Mouse (Mus musculus) adrenal gland (tissue): Measurements from ENCODE around the gene Tcf3.

ENCODE experiments used
- intact Hi-C: fragments of 180-260 bp; cut with DNase I; formaldehyde crosslinking; loops from one replicate; pipeline ENCODE4 v1.15.1; 2025

Tcf3 gene

DNA sequence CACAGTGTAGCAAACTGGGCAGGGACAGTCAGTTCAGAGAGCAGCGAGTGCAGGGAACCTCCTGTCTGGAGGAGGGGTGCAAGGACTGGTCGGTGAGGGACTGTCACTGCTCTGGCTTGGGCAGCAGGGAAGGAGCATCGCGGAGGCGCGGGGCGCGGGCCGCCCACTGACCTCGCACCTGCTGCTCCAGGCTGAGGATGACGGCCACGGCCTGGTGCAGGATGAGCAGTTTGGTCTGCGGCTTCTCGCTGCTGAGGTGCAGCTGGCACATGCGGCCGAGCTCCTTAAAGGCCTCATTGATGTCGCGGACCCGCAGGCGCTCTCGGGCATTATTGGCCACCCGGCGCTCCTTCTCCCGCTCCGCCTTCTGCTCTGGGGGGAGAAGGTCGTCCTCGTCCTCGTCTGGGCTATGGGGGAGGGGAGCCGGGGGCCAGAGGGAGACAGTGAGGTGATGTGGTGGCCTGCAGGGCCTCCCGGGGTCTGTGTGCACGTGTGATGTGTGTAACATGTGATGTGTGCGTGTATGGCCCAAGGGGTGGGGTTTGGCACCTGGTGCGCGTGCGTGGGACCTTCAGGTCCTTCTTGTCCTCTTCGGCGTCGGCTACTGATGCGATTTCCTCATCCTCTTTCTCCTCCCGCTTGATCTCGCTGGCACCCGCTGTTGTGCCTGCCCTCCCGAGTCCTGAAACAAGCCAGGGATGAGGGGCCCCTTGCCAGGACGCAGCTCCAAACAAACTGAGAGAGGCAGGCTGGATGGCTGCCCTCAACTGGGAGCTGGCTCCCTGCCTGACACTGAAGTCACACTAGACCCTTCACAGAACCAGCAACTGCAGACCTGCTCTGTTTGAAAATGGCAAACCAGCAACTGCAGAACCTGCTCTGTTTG is 20.5 kb downstream of the Tcf3 start:
- intact Hi-C loops, result no loop called here

- intact Hi-C loops, result no loop called here
Observed at GRCm38 (mm10) chr10:80407924-80408323, 25.5 kb downstream of the Tcf3 start.

- intact Hi-C loops, result no loop called here
Observed at GRCm38 (mm10) chr10:80406684-80407501, 26.6 kb downstream of the Tcf3 start, which contains the start of gene Uqcr11. Uqcr11 (minus strand) TSS chr10:80406830.

GRCm38 (mm10) chr10:80405481-80406173 is 27.8 kb downstream of the Tcf3 start:
- intact Hi-C loops, result no loop called here

DNA sequence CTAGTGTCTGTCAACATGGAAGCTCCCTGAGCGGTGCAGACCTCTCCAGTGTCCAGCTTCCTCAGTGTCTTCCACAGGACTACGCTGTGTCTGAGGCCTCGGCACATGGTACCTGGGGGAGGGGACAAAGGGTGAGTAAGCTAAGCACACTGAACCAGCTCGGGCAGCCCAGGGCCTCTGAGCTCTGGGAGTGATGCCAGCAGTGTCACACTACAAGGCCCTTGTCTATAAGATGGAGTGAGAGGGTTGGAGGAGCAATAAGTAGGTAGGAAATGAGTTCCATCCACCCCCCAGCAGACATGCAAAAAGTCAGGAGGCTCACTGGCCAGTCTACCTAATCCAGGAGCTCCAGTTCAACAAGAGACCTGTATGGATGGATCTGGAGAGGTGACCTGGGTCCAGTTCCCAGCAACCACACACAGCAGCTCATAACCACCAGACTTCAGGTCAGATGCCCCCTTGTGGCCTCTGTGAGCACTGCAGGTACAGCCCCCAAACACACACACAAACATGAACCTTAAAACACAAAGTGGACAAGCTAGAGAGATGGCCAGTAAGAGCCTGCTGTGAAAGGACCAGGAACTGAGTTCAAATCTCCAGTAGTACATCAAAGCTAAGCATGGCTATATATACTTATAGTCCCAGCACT is 30.3 kb downstream of the Tcf3 start:
- intact Hi-C loops, result no loop called here

- intact Hi-C loops, result no loop called here
Observed at GRCm38 (mm10) chr10:80400704-80401161, 32.7 kb downstream of the Tcf3 start.

- intact Hi-C loops, result loop anchor here (5.0 kb wide), 1 partner anchor 32 kb away; the partner anchor contains the start of gene Tcf3
Observed at GRCm38 (mm10) chr10:80399973-80400703, 33.3 kb downstream of the Tcf3 start.

DNA sequence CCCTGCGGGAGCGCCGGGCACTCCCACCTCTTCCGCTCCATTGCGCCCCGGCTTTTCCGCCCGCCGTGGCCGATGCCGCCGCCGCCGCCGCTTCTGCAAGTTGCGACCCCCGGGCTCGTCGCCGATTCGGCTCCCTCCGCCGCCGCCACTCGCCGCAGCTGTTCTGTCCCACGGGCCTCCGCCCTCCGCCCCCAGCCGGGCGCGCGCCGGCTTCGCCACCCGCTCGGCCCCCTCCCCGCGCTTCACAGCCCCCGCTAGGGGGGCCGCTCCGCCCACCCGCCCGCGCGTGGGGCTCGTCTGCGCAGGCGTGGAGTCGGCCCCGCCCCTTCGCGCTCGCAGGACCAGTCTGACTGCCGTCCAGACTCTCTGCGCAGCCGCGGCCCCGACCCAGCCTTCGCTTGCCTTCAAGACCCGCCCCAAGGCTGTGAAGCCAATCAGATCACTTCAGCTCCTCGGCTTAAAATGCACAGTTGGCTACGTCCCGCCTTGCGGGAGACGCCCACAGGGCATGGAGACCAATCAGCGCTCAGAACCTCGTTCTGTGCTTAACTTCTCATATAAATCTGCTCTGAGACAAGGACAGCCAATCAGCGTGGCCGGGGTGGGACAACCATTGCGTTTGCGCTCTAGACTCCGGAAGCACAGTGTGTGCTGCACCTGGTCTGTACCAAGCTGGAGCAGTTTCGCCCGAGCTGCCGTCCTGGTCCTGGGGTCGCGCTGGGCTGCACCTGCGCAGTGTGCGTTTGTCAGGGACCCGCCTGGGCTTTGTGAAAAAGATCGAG is 34.1 kb downstream of the Tcf3 start, which contains the start of gene Mbd3:
Gene Mbd3, minus strand, starts transcription at position 360 of the 782 bp plus-strand sequence.
- intact Hi-C loops, result loop anchor here (5.0 kb wide), 1 partner anchor 33 kb away; the partner anchor contains the start of gene Tcf3

GRCm38 (mm10) chr10:80398719-80399190 is 34.7 kb downstream of the Tcf3 start:
- intact Hi-C loops, result loop anchor here (5.0 kb wide), 1 partner anchor 34 kb away; the partner anchor contains the start of gene Tcf3

- intact Hi-C loops, result loop anchor here (5.0 kb wide), 1 partner anchor 34 kb away; the partner anchor contains the start of gene Tcf3
Observed at GRCm38 (mm10) chr10:80398174-80398535, 35.3 kb downstream of the Tcf3 start.

GRCm38 (mm10) chr10:80397524-80398173 is 35.8 kb downstream of the Tcf3 start:
- intact Hi-C loops, result loop anchor here (5.0 kb wide), 1 partner anchor 35 kb away; the partner anchor contains the start of gene Tcf3

DNA sequence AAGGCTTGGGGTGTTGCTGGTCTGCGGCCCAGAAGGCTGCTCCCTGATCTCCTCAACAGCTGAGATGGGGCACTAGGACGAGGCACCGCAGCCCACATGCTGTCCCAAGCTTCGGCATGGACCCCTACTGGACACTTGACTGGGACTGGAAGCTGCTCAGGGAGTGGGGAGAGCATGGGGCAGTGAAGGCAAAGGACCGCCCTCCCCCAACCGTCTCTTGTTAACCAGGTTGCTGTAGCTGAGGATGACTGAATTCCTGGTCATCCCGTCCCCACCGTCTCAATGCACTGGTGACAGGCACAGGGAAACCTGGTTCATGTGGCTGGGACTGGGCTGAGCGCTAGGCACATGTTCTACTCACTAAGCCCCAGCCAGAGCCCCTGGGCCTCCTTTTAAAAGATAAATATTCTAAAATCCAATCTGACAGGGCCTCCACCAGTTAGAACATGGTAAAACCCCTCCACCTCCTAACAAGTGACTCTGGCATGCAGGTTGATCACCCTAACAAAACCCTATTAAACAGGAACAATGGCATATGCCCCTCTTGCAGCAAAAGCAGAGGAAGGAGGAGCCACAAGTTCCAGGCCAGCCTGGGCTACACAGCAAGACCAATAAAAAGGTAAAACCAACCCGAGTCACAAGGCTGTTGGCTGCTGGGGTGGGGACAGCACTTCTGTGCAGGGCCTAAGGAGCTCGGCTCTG is 36.5 kb downstream of the Tcf3 start:
- intact Hi-C loops, result loop anchor here (5.0 kb wide), 1 partner anchor 35 kb away; the partner anchor contains the start of gene Tcf3

DNA sequence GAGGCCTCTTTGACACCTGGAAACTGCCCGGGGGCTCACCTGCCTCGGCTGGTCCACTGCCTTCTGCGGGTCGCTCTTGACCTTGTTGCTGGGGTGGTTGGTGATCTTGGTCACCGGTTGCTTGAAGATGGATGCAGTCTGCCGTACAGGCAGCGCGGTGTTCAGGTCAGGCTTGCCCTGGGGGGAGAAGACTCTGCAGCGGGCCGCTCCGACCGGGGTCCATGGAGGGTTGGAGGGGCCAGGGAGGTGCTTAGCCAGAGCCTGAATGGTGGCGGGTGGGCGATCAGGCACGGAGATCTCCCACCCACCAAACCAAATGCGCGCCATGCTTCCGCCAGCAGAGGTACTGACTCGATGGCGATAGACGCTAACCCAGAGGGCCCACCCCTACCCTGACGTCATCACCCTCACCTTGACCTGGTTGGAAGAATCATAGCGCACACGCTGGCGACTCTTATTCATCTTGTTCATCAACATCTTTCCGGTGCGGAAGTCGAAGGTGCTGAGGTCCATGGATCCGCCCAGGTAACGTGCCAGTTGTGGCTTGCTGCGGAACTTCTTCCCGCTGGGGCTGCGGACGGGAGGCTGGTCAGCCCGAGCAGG is 38.3 kb downstream of the Tcf3 start:
- intact Hi-C loops, result loop anchor here (5.0 kb wide), 1 partner anchor 37 kb away; the partner anchor contains the start of gene Tcf3

DNA sequence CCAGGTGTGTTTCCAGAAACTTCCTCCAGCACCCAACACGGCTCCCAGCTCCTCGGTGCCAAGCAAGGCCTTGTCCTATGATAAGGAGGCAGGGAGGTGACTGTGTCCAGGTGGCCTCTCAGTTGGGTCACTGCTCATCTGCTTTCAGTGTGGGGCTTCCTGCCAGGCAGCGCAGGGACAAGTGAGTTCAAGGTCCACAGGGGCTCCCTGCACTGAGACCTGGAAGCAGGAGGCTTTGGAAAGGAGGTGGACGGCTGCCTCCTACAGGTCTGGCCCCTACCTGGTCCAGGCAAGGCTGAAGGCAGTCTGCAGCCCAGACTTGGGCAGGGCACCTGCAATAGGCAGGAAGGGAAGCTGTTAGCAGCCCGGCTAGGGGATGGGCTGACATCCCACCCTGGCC is 40.8 kb downstream of the Tcf3 start:
- intact Hi-C loops, result no loop called here

GRCm38 (mm10) chr10:80390697-80391096 is 42.8 kb downstream of the Tcf3 start:
- intact Hi-C loops, result no loop called here

- intact Hi-C loops, result no loop called here
Observed at GRCm38 (mm10) chr10:80389185-80389708, 44.2 kb downstream of the Tcf3 start.

DNA sequence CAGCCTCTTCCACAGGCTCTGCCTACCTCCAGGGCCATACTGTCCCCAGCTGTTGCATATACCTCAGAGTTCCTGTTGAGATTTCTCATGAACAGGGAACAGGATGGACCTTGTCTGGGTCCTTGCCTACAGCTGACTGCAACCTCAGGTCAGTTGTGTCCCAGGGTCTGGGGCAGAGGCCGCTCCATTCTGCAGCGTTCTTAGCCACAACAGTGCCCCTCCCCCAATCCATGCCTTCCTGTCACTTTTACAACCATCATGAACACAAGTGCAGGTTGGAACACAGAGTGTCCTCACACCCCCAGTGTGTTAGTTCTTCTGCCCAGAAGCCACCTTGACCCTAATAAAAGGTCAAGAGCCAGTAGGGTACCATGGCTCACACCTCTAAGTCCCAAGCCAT is 44.7 kb downstream of the Tcf3 start:
- intact Hi-C loops, result no loop called here
